Mouse (Mus musculus) adrenal gland, adult 10 weeks (tissue): ENCODE data around the gene Nkapl. TPM values are rescaled to one million over a fixed set of nuclear protein-coding genes. Genes with fewer than 3 reads are reported as not detected.

Source experiments
- polyA plus RNA-seq: library from polyadenylated mRNA; stranded (reverse); fragments of 350-450 nt; fragmentation: Illumina TruSeq; extraction: RNeasy Lipid Tissue Mini Kit (QIAGEN cat#74804); gene quantifications from one replicate; pipeline ENCODE4 v1.2.3, GENCODE M21; 2014; ENCODE audit warnings: low read depth, low replicate concordance

The Nkapl gene
- 2.3 TPM for polyA plus RNA-seq

GRCm38 (mm10) chr13:21468061-21469019, at the start of gene Nkapl:
Gene Nkapl (minus strand): TSS chr13:21468509.

GRCm38 (mm10) chr13:21501182-21501581, 32.9 kb upstream of the Nkapl start, which contains the start of gene Gm11273:
Gene Gm11273 (minus strand): TSS chr13:21501418.

GRCm38 (mm10) chr13:21495080-21495479, 26.8 kb upstream of the Nkapl start, which contains the start of gene AK157302:
Gene AK157302 (plus strand): TSS chr13:21495223.

GRCm38 (mm10) chr13:21478759-21479670, 10.7 kb upstream of the Nkapl start, which contains the start of the genes Zkscan4 and Gm10065:
Gene Zkscan4 (plus strand): TSS chr13:21478907.
Gene Gm10065 (minus strand): TSS chr13:21479441.

GRCm38 (mm10) chr13:21453449-21453848, 14.9 kb downstream of the Nkapl start, which contains the start of gene Zscan26:
Gene Zscan26 (minus strand): TSS chr13:21453730.

GRCm38 (mm10) chr13:21440503-21441206, 27.7 kb downstream of the Nkapl start, which contains the start of gene Pgbd1:
Gene Pgbd1 (minus strand): TSS chr13:21441058.

Other genes starting within 250 kb of the Nkapl start
- gene Gpx5, start 175.8 kb downstream of the Nkapl start, polyA plus RNA-seq: 2.4 TPM
- gene Gpx6, start 156.4 kb downstream of the Nkapl start, polyA plus RNA-seq: not detected
- not detected for gene Olfr1367, start 121.6 kb downstream of the Nkapl start, polyA plus RNA-seq
- 17.1 TPM for gene Zscan12, start 105.7 kb downstream of the Nkapl start, polyA plus RNA-seq
- gene Zkscan3, start 65.8 kb downstream of the Nkapl start, polyA plus RNA-seq: 88.2 TPM
- gene Pgbd1, start 27.5 kb downstream of the Nkapl start, polyA plus RNA-seq: 4.0 TPM
- 95.7 TPM for gene Zscan26, start 14.8 kb downstream of the Nkapl start, polyA plus RNA-seq
- 1.8 TPM for gene Zkscan4, start 10.4 kb upstream of the Nkapl start, polyA plus RNA-seq
- not detected for gene Gm10065, start 10.9 kb upstream of the Nkapl start, polyA plus RNA-seq
- 5.3 TPM for gene AK157302, start 26.7 kb upstream of the Nkapl start, polyA plus RNA-seq
- not detected for gene Gm11273, start 32.9 kb upstream of the Nkapl start, polyA plus RNA-seq
- gene Zkscan8, start 62.6 kb upstream of the Nkapl start, polyA plus RNA-seq: 41.5 TPM
- gene Olfr1366, start 74.3 kb upstream of the Nkapl start, polyA plus RNA-seq: not detected
- not detected for gene Olfr1535, start 91.4 kb upstream of the Nkapl start, polyA plus RNA-seq
- not detected for gene Olfr1364, start 113.2 kb upstream of the Nkapl start, polyA plus RNA-seq
- gene Olfr1362, start 145.5 kb upstream of the Nkapl start, polyA plus RNA-seq: not detected
- gene Olfr11, start 174.0 kb upstream of the Nkapl start, polyA plus RNA-seq: not detected
- gene Olfr1361, start 194.9 kb upstream of the Nkapl start, polyA plus RNA-seq: not detected
- not detected for gene Olfr1360, start 208.9 kb upstream of the Nkapl start, polyA plus RNA-seq
- gene Olfr1359, start 229.6 kb upstream of the Nkapl start, polyA plus RNA-seq: not detected
- not detected for gene Hist1h2bl, start 247.6 kb upstream of the Nkapl start, polyA plus RNA-seq
- gene Hist1h2ai, start 247.9 kb upstream of the Nkapl start, polyA plus RNA-seq: not detected
- gene Hist1h3h, start 249.2 kb upstream of the Nkapl start, polyA plus RNA-seq: not detected